Mouse (Mus musculus) cerebellum, adult 2 months (tissue): ENCODE data around the gene Amfr.

Experiments used
- CTCF ChIP-seq: fragments of 200-500 bp; IDR thresholded peaks from 2 replicates; pipeline ENCODE4 v1.5.1; 2011; ENCODE audit warnings: low read depth, mild to moderate bottlenecking, control low read depth, low read length, moderate library complexity, borderline replicate concordance; ENCODE audit not compliant: insufficient read depth
- POLR2A ChIP-seq: fragments of 200-500 bp; IDR thresholded peaks from 2 replicates; pipeline ENCODE4 v1.6.1; 2011; ENCODE audit warnings: low read length, control low read depth, borderline replicate concordance; ENCODE audit not compliant: insufficient read depth

DNA sequence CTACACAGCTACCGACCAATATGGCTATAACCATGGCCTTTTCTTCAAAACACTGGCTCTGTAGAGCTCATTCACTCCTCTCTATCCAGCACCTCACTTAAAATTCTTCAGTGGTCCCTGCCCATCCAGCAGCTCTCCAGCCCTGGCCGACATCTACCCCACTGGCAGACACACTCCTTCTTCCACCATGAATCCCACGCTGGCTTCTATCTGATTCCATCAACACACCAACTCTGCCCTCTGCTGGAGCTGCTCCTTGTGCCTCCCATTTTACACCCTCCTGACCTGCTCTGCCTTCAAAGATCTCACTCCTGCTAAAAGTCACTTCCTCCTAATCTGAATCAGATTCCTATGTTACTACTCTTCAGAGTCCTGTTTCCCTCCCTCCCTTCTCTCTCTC is 28.8 kb downstream of the Amfr start:
- TF ChIP-seq POLR2A (no peak), CTCF (peak; percentile 63)
